Mouse (Mus musculus) macrophage (primary cell): ENCODE results near the gene Spon1. TPM values are rescaled to one million over a fixed set of nuclear protein-coding genes. Genes with fewer than 3 reads are reported as not detected.

Experiments
- H3K27ac ChIP-seq: fragments of 350-480 bp; formaldehyde crosslinking; 2 replicates; pipeline ENCODE4 v1.9.0; 2021
- H3K36me3 ChIP-seq: fragments of 350-480 bp; formaldehyde crosslinking; 2 replicates; pipeline ENCODE4 v1.9.0; 2021; ENCODE audit errors: inconsistent target
- H3K4me3 ChIP-seq: fragments of 350-480 bp; formaldehyde crosslinking; 2 replicates; pipeline ENCODE4 v1.9.0; 2021; ENCODE audit errors: inconsistent target
- H3K79me2 ChIP-seq: fragments of 350-480 bp; formaldehyde crosslinking; 2 replicates; pipeline ENCODE4 v1.9.0; 2021; ENCODE audit errors: inconsistent target
- WGBS: methylation state at CpG from one replicate; pipeline ENCODE4 v1.1.7; 2026; ENCODE audit warnings: inconsistent platforms; ENCODE audit not compliant: missing documents; 5-methylcytosine and 5-hydroxymethylcytosine counted together
- polyA plus RNA-seq: library from polyadenylated mRNA; stranded (reverse); fragments of 250-400 nt; gene quantifications from 3 replicates; pipeline ENCODE4 v1.2.4, GENCODE M21; 2018; ENCODE audit warnings: inconsistent platforms

The Spon1 gene
- polyA plus RNA-seq, 1 experiment from 2014 or later = not detected

DNA sequence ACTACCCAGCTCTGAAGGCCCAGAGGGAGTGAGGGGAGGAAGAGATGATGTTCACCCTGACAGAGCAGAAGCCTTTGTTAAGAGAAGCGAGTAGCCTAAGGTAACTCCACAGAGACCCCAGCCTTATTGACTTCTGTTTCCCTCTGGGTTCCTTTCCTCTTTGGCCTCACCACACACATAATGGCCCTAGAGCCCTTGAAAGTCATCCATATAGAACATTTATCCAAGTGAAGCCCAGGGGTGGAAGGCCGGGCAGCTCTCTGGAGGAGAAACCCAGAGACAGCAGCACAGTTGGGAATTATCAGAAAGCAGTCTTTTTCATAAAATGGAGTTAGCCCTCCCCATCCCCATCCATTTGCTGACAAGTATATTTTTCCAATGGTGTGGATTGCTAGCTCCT, 75.7 kb downstream of the Spon1 start:
- Histone ChIP-seq H3K4me3 (no peak overlapping the region), H3K36me3 (no peaks in the 10 kb centered on the region), H3K27ac (no peak overlapping the region), H3K79me2 (no peaks in the 10 kb centered on the region)
- WGBS = 100% methylated on average over 2 of the region's 2 CpGs

DNA sequence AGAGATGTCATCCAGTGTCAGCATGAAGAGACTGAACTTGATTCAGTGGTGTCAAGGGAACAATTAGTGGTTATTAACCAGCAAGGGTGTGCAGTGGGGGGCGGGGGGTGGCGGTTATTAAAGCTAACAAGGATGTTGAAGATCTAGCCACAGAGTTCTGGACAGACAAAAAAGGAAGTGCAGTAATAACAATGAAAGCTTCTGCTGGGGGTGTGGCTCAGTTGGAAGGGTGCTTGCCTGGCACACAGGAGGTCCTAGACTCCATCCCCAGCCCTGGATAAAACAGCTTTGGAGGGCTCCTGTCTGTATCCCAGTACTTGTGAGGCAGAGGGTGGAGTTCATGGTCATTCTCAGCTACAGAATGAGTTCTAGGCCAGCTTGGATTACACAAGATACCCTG, 77.4 kb downstream of the Spon1 start:
- Histone ChIP-seq H3K36me3 (no peaks in the 10 kb centered on the region), H3K27ac (no peak overlapping the region), H3K79me2 (no peaks in the 10 kb centered on the region), H3K4me3 (no peak overlapping the region)
- 11% methylated on average over 2 of the region's 2 CpGs for WGBS

DNA sequence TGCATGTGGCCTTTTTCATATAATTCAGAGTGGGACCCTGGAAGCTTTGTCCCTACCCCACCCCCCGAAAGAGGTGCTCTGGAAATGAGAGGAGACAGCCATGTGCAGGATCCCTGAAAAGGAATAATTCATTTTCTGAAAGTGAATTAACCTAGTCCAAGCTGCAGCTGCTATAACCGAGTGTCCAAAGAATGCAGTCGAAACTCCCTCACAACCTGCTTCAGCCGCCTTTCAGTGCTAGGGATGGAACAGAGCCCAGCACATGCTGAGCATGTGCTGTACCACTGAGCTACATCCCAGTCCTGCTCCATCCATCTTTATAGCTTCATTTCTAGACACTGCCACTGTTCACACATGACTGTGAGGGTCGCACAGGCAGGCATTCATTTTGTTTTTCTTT, 79.4 kb downstream of the Spon1 start:
- H3K79me2 ChIP-seq = no peaks in the 10 kb centered on the region
- no peak overlapping the region for H3K27ac ChIP-seq
- H3K36me3 ChIP-seq = no peaks in the 10 kb centered on the region
- 88% methylated on average over 4 of the region's 5 CpGs for WGBS
- no peak overlapping the region for H3K4me3 ChIP-seq

DNA sequence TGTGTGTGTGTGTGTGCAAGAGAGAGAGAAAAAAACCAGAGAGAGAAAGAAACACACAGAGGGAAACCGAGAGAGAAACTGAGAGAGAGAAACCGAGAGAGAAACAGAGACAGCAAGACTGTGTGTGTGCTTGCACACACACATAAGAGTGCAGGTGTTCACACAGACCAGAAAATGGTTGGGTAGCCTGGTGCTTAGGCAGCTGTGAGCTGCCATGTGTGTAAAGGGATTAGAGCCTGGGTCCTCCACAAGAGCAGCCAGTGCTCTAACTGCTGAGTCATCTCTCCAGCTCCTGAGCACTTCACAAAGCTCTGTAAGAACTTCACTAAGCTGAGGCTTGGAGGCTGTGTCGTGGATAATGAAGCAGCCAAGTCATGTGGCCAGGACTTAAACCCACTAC, 80.8 kb downstream of the Spon1 start:
- no peaks in the 10 kb centered on the region for H3K79me2 ChIP-seq
- no peak overlapping the region for H3K4me3 ChIP-seq
- H3K36me3 ChIP-seq = no peaks in the 10 kb centered on the region
- WGBS = 22% methylated on average over 3 of the region's 3 CpGs
- no peak overlapping the region for H3K27ac ChIP-seq

DNA sequence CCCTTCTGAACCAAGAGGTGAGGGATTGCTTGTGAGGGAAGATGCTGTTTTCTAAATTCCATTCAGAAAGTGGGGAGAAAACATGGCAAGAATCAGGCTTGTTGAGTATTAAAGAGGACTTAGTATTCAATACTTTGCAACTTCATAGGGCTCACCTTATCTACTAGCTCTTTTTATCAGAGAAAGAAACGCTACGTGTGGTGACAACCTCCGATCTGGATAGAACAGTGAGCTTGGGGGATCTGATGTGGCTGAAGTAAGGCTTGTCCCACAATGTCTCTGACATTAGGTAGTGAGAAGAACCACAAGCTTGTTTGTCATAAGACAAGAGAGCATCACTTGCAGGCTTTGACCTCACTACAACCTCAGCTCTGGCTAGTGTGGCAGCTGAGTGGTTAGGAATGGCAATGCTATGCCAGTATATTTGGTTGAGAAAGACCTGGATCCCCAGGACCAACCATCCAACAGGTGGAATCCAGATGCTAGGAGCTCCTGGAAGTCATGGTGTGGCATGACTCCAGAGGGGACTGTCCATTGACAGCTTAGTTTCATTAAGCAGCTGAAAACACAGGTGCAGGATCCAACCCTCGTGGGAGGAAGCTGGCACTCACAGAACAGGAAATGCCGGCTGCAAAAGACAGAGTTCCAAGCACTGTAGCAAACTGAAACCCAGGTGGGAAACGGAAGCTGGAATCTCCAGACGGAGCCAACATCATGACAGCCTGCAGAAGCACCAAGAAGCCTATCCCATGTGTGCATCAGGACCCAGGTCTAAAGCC, 81.4 kb downstream of the Spon1 start:
- no peak overlapping the region for H3K4me3 ChIP-seq
- no peak overlapping the region for H3K27ac ChIP-seq
- no peaks in the 10 kb centered on the region for H3K36me3 ChIP-seq
- 58% methylated on average over 7 of the region's 7 CpGs for WGBS
- no peaks in the 10 kb centered on the region for H3K79me2 ChIP-seq

DNA sequence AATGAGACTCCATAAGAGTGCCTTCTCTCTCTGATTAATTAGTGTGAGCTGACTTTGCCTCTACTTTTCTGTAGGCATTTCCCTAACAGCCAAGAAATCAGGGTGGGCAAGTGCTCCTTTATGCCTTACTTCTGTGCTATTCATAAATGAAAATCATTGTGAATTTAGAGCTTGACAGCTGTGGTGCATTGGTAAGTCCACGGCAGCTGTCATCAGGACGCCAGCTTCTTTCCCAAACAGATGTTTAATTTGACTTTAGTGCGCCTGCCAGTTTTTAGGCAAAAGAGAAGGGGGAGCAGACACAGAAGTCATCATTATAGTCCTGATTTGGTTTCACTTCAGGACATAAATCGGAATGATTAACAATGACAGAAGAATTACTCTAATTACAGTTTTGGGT, 84.6 kb downstream of the Spon1 start:
- H3K79me2 ChIP-seq = no peaks in the 10 kb centered on the region
- no peaks in the 10 kb centered on the region for H3K36me3 ChIP-seq
- H3K4me3 ChIP-seq = no peak overlapping the region
- no peak overlapping the region for H3K27ac ChIP-seq
- WGBS = 92% methylated on average over 4 of the region's 4 CpGs

DNA sequence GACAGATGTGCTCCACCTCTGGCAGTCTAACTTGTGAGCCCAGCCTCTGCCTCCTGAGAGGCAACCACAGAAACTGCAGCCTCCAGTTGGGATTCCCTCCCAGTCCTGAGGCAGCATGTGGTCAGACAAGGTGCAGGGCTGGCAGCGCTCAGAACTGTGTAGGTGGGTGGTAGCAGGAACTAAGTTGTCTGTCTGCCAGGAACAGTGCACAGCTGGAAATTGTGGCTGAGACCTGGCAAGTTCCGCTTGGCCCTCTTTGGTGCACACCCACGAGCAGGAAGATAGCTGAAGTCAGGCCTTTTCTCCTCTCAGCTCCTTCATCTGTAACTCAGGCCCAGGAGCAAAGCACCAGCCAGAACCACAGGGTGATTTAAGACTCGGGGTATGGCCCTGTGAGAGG, 89.6 kb downstream of the Spon1 start:
- H3K36me3 ChIP-seq = no peaks in the 10 kb centered on the region
- no peaks in the 10 kb centered on the region for H3K79me2 ChIP-seq
- WGBS = 25% methylated on average over 4 of the region's 4 CpGs
- no peak overlapping the region for H3K4me3 ChIP-seq
- H3K27ac ChIP-seq = no peak overlapping the region

DNA sequence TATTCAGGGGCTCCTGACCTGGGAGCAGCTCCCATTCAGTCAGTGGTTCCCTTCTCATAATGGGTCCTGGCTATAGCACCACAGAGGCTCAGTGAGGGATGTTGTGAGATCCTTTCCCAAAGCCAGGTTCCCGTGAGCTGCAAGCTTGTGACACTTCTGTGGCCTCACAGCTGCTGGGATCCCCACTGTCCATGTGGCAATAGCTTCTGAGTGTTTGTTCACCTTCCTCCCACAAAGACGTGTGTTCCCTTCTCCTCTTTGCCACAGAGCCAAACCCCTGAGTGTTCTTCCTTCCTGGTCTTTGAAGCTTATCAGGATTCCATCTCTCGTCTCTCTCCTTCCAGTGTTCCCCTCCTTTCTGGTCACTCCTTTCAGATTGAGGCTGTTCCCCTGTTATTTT, 90.3 kb downstream of the Spon1 start:
- Histone ChIP-seq H3K4me3 (no peak overlapping the region), H3K79me2 (no peaks in the 10 kb centered on the region), H3K36me3 (no peaks in the 10 kb centered on the region), H3K27ac (no peak overlapping the region)
- 26% methylated on average over 3 of the region's 3 CpGs for WGBS

DNA sequence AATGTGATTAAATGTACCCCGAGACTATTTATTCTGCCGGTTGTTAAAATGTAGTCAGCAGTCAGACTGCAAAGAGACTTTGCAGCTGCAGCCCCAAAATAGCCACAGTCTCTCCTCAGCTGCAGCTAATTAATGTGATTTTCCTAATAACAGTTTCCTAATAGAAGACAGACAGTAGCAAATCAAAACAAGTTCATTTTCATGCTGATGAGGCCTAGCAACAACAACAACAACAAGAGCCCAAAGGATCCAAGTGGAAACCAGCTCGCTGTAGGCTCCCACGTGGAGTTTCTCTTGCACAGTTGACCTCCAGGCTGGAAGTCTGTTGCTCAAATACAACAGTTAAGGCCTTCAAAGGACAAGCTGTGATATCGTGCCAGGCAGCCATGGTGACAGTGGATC, 93.7 kb downstream of the Spon1 start:
- Histone ChIP-seq H3K27ac (no peak overlapping the region), H3K36me3 (no peaks in the 10 kb centered on the region), H3K4me3 (no peak overlapping the region), H3K79me2 (no peaks in the 10 kb centered on the region)
- 89% methylated on average over 5 of the region's 5 CpGs for WGBS

DNA sequence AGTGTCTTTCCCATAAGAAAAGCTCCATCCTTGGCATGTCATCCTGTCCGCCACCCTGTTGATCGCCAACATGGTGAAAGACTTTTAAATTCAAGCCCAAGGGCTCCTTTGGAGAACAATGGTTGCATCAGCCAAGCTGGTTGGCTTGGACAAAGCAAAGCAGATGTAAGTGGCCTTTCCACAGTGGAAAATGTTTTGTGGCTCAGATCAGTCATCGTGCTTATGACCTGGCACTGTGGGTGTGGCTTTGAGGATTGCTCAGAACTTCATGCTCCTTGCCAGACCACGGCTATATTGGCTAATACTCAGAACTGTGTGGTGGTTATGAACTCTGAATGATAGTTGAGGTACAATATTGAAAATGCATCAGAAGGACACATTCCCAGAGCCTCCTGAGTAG, 96.2 kb downstream of the Spon1 start:
- H3K79me2 ChIP-seq = no peaks in the 10 kb centered on the region
- H3K36me3 ChIP-seq = no peaks in the 10 kb centered on the region
- no peak overlapping the region for H3K27ac ChIP-seq
- 66% methylated on average over 4 of the region's 4 CpGs for WGBS
- no peak overlapping the region for H3K4me3 ChIP-seq

DNA sequence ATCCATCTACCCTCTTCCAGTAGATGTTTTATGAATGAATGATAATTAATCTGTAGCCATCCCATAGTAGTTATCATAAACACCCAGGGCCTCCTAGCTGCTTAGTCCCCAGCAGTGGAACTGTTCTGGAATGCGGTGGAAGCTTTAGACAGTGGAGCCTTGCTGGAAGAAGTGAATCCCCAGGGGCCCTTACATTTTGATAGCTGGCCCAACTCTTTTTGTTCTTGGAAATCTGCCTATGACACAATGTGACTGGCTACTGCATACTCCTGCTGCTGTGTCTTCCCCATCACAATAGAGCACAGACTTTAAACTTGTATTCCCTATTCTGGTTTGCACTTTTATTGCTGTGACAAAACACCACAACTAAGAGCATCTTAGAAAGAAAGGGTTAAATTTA, 107.0 kb downstream of the Spon1 start:
- no peaks in the 10 kb centered on the region for H3K79me2 ChIP-seq
- 100% methylated on average over 1 of the region's 1 CpGs for WGBS

DNA sequence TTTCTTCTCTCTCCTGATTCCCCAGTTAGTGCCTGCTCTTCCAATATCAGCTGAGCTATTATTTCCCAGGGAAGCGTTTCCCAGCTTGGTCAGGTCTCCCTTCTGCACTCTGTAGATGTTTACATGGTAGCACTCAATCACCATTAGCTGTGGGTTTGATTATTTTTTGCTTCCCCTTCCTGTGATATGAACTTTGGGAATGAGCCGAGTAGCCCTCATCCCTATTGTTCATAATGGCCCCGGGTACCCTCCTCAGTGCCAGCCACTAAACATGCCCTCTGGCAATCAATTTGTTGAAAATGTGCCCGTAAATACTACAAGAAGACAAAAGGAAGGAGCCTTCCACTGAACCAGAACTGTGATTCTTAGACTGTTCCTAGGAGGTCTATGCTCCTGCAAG, 111.7 kb downstream of the Spon1 start:
- H3K27ac ChIP-seq = no peak overlapping the region
- no peaks in the 10 kb centered on the region for H3K79me2 ChIP-seq
- 96% methylated on average over 4 of the region's 4 CpGs for WGBS
- no peaks in the 10 kb centered on the region for H3K36me3 ChIP-seq
- H3K4me3 ChIP-seq = no peak overlapping the region

More for the DNA sequence above, 107.0 kb downstream of the Spon1 start:
- Histone ChIP-seq H3K4me3 (no peak overlapping the region), H3K27ac (no peak overlapping the region), H3K36me3 (no peaks in the 10 kb centered on the region)

DNA sequence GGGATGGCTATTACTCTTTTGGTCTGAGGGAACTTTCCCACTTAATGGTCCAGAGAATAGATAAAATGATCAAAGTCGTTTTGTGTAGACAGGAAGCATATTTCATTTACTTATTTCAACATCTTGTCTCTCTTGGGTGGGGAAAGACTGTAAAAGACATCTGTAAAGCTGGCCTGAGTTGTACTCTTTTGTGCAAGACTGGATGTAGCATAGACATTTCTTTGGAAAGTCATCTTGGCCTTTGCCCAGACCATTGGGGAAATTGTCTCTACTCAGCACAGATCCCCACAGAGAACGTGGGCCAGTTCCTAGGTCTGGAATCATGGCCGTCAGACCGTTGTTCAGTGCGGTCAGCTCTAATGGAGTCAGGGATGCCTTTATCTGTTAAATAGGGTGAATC, 112.1 kb downstream of the Spon1 start:
- 72% methylated on average over 5 of the region's 5 CpGs for WGBS
- Histone ChIP-seq H3K36me3 (no peaks in the 10 kb centered on the region), H3K27ac (no peak overlapping the region), H3K4me3 (no peak overlapping the region), H3K79me2 (no peaks in the 10 kb centered on the region)

DNA sequence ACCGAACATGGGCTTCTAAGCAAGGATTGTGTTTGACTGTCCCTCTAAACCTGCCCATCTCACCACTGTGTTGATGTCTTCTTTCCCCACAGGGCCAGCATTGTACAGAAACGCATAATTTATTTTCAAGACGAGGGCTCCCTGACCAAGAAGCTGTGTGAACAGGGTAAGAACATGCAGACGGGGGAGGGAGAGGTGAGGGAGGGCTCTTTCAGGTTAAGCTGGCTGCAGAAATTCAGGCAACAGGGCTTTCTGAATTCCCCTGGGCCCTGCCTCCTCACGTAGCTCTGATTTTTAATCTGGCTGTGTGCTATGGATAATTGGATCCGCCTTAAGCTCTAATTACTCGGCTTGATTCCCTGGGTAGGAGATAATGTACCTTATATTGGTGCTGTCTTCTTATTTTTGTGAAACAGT, 113.3 kb downstream of the Spon1 start:
- H3K4me3 ChIP-seq = no peak overlapping the region
- WGBS = 92% methylated on average over 7 of the region's 7 CpGs
- H3K79me2 ChIP-seq = no peaks in the 10 kb centered on the region
- no peaks in the 10 kb centered on the region for H3K36me3 ChIP-seq
- H3K27ac ChIP-seq = no peak overlapping the region

DNA sequence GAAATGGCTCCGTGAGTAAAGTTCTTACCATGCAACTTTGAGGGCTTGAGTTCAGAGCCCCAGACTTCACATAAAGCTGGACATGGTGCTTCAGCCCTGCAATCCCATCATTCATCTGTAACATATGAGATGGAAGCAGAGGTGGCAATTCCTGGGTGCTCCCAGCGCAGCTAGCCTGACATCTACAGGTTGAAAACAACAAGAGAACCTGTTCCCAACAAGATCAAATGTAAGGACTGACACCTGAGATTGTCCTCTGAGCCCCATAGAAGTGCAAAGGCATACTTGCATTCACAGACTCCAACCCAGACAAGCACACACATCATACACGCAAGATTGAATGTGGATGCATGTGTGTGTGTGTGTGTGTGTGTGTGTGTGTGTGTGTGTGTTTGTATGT, 114.2 kb downstream of the Spon1 start:
- no peaks in the 10 kb centered on the region for H3K36me3 ChIP-seq
- 96% methylated on average over 3 of the region's 3 CpGs for WGBS
- H3K27ac ChIP-seq = no peak overlapping the region
- H3K4me3 ChIP-seq = no peak overlapping the region
- H3K79me2 ChIP-seq = no peaks in the 10 kb centered on the region

DNA sequence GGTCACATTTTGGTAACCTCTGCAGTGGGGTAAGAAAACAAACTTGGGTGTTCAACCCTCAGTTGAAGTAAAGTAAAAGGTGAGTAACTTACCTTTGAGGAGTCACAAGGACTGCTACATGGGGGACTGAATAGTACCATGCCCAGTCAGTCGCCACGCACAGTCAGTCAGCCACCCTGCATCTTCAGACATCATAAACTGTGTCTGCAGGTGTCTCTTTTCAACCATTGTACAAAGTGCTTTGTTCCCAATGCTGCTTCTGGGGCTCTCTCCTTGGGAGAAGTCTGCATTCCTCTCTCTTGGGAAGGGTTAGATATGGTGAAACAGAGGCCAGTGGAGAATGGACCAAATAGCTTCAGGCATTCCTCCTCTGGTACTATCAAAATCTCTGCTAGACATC, 125.0 kb downstream of the Spon1 start:
- H3K27ac ChIP-seq = no peak overlapping the region
- no peaks in the 10 kb centered on the region for H3K79me2 ChIP-seq
- 100% methylated on average over 2 of the region's 2 CpGs for WGBS

More for the DNA sequence above, 125.0 kb downstream of the Spon1 start:
- Histone ChIP-seq H3K4me3 (no peak overlapping the region), H3K36me3 (no peaks in the 10 kb centered on the region)
